Mouse (Mus musculus): ENCODE results near the gene Lcn11. TPM values are rescaled to one million over a fixed set of nuclear protein-coding genes. Genes with fewer than 3 reads are reported as not detected.

The Lcn11 gene
- polyA plus RNA-seq, 1 experiment from 2014 or later, result not detected

Other genes with a start within 250 kb of the Lcn11 start
- 22.9 and 24.1 TPM in 2 replicates for gene Traf2, start 230.1 kb upstream of the Lcn11 start, polyA plus RNA-seq (2015; fragmentation: Nextera tagmentation; extraction: Ambion mirVana)
- gene Edf1, start 219.2 kb upstream of the Lcn11 start, polyA plus RNA-seq (2015; fragmentation: Nextera tagmentation; extraction: Ambion mirVana), result 387 and 406 TPM in 2 replicates
- gene Mamdc4, start 202.2 kb upstream of the Lcn11 start, polyA plus RNA-seq (2015; fragmentation: Nextera tagmentation; extraction: Ambion mirVana), result 3.2 and 6.8 TPM in 2 replicates
- gene Phpt1, start 201.8 kb upstream of the Lcn11 start, polyA plus RNA-seq (2015; fragmentation: Nextera tagmentation; extraction: Ambion mirVana), result 190 and 193 TPM in 2 replicates
- gene Ajm1, start 195.3 kb upstream of the Lcn11 start, polyA plus RNA-seq (2015; fragmentation: Nextera tagmentation; extraction: Ambion mirVana), result 3.5 and 5.7 TPM in 2 replicates
- gene Rabl6, start 168.5 kb upstream of the Lcn11 start, polyA plus RNA-seq (2015; fragmentation: Nextera tagmentation; extraction: Ambion mirVana), result 67.2 and 75.9 TPM in 2 replicates
- 0.24 and 0.47 TPM in 2 replicates for gene Ccdc183, start 159.3 kb upstream of the Lcn11 start, polyA plus RNA-seq (2015; fragmentation: Nextera tagmentation; extraction: Ambion mirVana)
- gene Tmem141, start 155.0 kb upstream of the Lcn11 start, polyA plus RNA-seq (2015; fragmentation: Nextera tagmentation; extraction: Ambion mirVana), result 27.5 and 32.3 TPM in 2 replicates
- 1.1 and 1.8 TPM in 2 replicates for gene Fcna, start 149.0 kb upstream of the Lcn11 start, polyA plus RNA-seq (2015; fragmentation: Nextera tagmentation; extraction: Ambion mirVana)
- gene Lcn8, start 123.9 kb upstream of the Lcn11 start, polyA plus RNA-seq (2015; fragmentation: Nextera tagmentation; extraction: Ambion mirVana), result not detected in 2 replicates
- not detected in 2 replicates for gene Lcn5, start 119.1 kb upstream of the Lcn11 start, polyA plus RNA-seq (2015; fragmentation: Nextera tagmentation; extraction: Ambion mirVana)
- gene Lcn6, start 100.2 kb upstream of the Lcn11 start, polyA plus RNA-seq (2015; fragmentation: Nextera tagmentation; extraction: Ambion mirVana), result not detected in 2 replicates
- not detected in 2 replicates for gene Lcn10, start 94.3 kb upstream of the Lcn11 start, polyA plus RNA-seq (2015; fragmentation: Nextera tagmentation; extraction: Ambion mirVana)
- gene Obp2a, start 77.0 kb upstream of the Lcn11 start, polyA plus RNA-seq (2015; fragmentation: Nextera tagmentation; extraction: Ambion mirVana), result not detected in 2 replicates
- gene Bmyc, start 70.3 kb upstream of the Lcn11 start, polyA plus RNA-seq (2015; fragmentation: Nextera tagmentation; extraction: Ambion mirVana), result 98.4 and 100 TPM in 2 replicates
- gene Obp2b, start 40.0 kb upstream of the Lcn11 start, polyA plus RNA-seq (2015; fragmentation: Nextera tagmentation; extraction: Ambion mirVana), result not detected in 2 replicates
- gene Lcn3, start 11.4 kb upstream of the Lcn11 start, polyA plus RNA-seq (2015; fragmentation: Nextera tagmentation; extraction: Ambion mirVana), result not detected in 2 replicates
- not detected in 2 replicates for gene Gm13539, start 5.2 kb downstream of the Lcn11 start, polyA plus RNA-seq (2015; fragmentation: Nextera tagmentation; extraction: Ambion mirVana)
- gene Glt6d1, start 38.8 kb downstream of the Lcn11 start, polyA plus RNA-seq (2015; fragmentation: Nextera tagmentation; extraction: Ambion mirVana), result not detected in 2 replicates
- not detected in 2 replicates for gene Lcn9, start 46.1 kb downstream of the Lcn11 start, polyA plus RNA-seq (2015; fragmentation: Nextera tagmentation; extraction: Ambion mirVana)
- gene Sohlh1, start 70.2 kb downstream of the Lcn11 start, polyA plus RNA-seq (2015; fragmentation: Nextera tagmentation; extraction: Ambion mirVana), result not detected in 2 replicates
- 4.4 and 5.9 TPM in 2 replicates for gene Kcnt1, start 86.7 kb downstream of the Lcn11 start, polyA plus RNA-seq (2015; fragmentation: Nextera tagmentation; extraction: Ambion mirVana)
- gene Camsap1, start 206.3 kb downstream of the Lcn11 start, polyA plus RNA-seq (2015; fragmentation: Nextera tagmentation; extraction: Ambion mirVana), result 49.6 and 59.1 TPM in 2 replicates
- gene Ubac1, start 244.7 kb downstream of the Lcn11 start, polyA plus RNA-seq (2015; fragmentation: Nextera tagmentation; extraction: Ambion mirVana), result 93.6 and 104 TPM in 2 replicates